Mouse (Mus musculus) CD8-positive naive resting alpha-beta T cell, adult 2 months (primary cell): ENCODE results near the gene Map3k20.

Experiments
- DNase-seq, 2 experiments: peaks; one replicate each; pipeline ENCODE4 v3.0.0; 2022; ENCODE audit warnings: low read depth in 2 of 2, low spot score in 2 of 2

The Map3k20 gene

GRCm38 (mm10) chr2:72476486-72477211 lies 191.2 kb downstream of the Map3k20 start:
- DNase-seq = peak in 1 of 2 experiments; percentile 26

GRCm38 (mm10) chr2:72477221-72477620 lies 191.8 kb downstream of the Map3k20 start:
- DNase-seq = no peak

- no peak for DNase-seq
Observed at GRCm38 (mm10) chr2:72478176-72478575, 192.7 kb downstream of the Map3k20 start.

GRCm38 (mm10) chr2:72478921-72479320 lies 193.5 kb downstream of the Map3k20 start:
- DNase-seq = no peak

GRCm38 (mm10) chr2:72479818-72480217 lies 194.4 kb downstream of the Map3k20 start:
- no peak for DNase-seq

GRCm38 (mm10) chr2:72491650-72492049 lies 206.2 kb downstream of the Map3k20 start:
- DNase-seq = no peak
